ENCODE assay signal across 13 mouse cellular contexts in genomic region chr16:45222771-45223170, GRCm38 (mm10). TPM values are rescaled to one million over a fixed set of nuclear protein-coding genes. Genes with fewer than 3 reads are reported as not detected.
"Had no signal": no experiment of that assay in that cellular context is flagged by ENCODE, and none has a peak within 500 bp of the region (broad histone marks: within the 10 kb centered on the region; RNA-seq: fewer than 3 reads in every experiment).

No protein-coding gene starts in this region.

- DNase-seq: kidney, adult 18-20 months; kidney, postnatal 10 days; left cerebral cortex, postnatal 4 days; lung, adult 18-20 months; lung, postnatal 36 days; right cerebral cortex, postnatal 4 days had no signal

- H3K4me2 ChIP-seq: limb, embryonic 13.5 days; midbrain, embryonic 13.5 days; neural tube, embryonic 15.5 days; stomach, embryonic 15.5 days had no signal

- ATAC-seq: midbrain, embryonic 13.5 days had no signal

- H3K36me3 ChIP-seq: limb, embryonic 13.5 days; midbrain, embryonic 13.5 days; neural tube, embryonic 15.5 days; stomach, embryonic 15.5 days had no signal

- H3K9me3 ChIP-seq: limb, embryonic 13.5 days; midbrain, embryonic 13.5 days; neural tube, embryonic 15.5 days; stomach, embryonic 15.5 days had no signal

- H3K4me3 ChIP-seq: limb, embryonic 13.5 days; midbrain, embryonic 13.5 days; neural tube, embryonic 15.5 days; stomach, embryonic 15.5 days had no signal

- H3K27me3 ChIP-seq: limb, embryonic 13.5 days; midbrain, embryonic 13.5 days; neural tube, embryonic 15.5 days; stomach, embryonic 15.5 days had no signal

- H3K9ac ChIP-seq: limb, embryonic 13.5 days; liver, embryonic 14.5 days; midbrain, embryonic 13.5 days; neural tube, embryonic 15.5 days; stomach, embryonic 15.5 days had no signal

- H3K27ac ChIP-seq: limb, embryonic 13.5 days; liver, embryonic 14.5 days; midbrain, embryonic 13.5 days; neural tube, embryonic 15.5 days; stomach, embryonic 15.5 days had no signal

- H3K4me1 ChIP-seq: limb, embryonic 13.5 days; neural tube, embryonic 15.5 days; stomach, embryonic 15.5 days had no signal

RNA-seq across cellular contexts. Expression of gene Btla, which starts 1.3 kb away (rescaled TPM):
- total RNA-seq: midbrain, postnatal 0 days had no signal
- polyA plus RNA-seq: kidney, embryonic 14.5 days had no signal
